Mouse (Mus musculus) midbrain, embryonic 14.5 days (tissue): Measurements from ENCODE around the gene Appbp2. TPM values are rescaled to one million over a fixed set of nuclear protein-coding genes. Genes with fewer than 3 reads are reported as not detected.
"Not testable (repeated sequence)": the region's sequence is repeated elsewhere in the genome, so short reads cannot be mapped to it uniquely, and the experiment has no call there.

Experiments used
- ATAC-seq: fragments of 200-750 bp; cut with Nextera tagmentation; 2 replicates; pipeline ENCODE4 v1.8.0; 2017; ENCODE audit warnings: moderate number of reproducible peaks, moderate library complexity; ENCODE audit not compliant: low FRiP score, low TSS enrichment
- DNase-seq: peaks from one replicate; pipeline ENCODE4 v3.0.0-alpha.2; 2015
- H3K27ac ChIP-seq: fragments of 300-500 bp; sonication (generic); replicated peaks from 2 replicates; pipeline ENCODE4 v1.5.1; 2014; ENCODE audit warnings: mild to moderate bottlenecking, low read depth, low read length, moderate library complexity
- H3K27me3 ChIP-seq: fragments of 300-500 bp; sonication (generic); 2 replicates; pipeline ENCODE4 v1.6.1; 2014; ENCODE audit warnings: low read length, control low read depth, mixed read lengths; ENCODE audit not compliant: control insufficient read depth, insufficient read depth
- H3K36me3 ChIP-seq: fragments of 300-500 bp; sonication (generic); 2 replicates; pipeline ENCODE4 v1.6.1; 2014; ENCODE audit warnings: low read length, control low read depth; ENCODE audit not compliant: control insufficient read depth, insufficient read depth
- H3K4me1 ChIP-seq: fragments of 300-500 bp; sonication (generic); 2 replicates; pipeline ENCODE4 v1.6.1; 2014; ENCODE audit warnings: mild to moderate bottlenecking, antibody characterized with exemption, low read length, control low read depth; ENCODE audit not compliant: control insufficient read depth, insufficient read depth
- H3K4me2 ChIP-seq: fragments of 300-500 bp; sonication (generic); 2 replicates; pipeline ENCODE4 v1.6.1; 2014; ENCODE audit warnings: mild to moderate bottlenecking, low read length, moderate library complexity
- H3K4me3 ChIP-seq: fragments of 300-500 bp; sonication (generic); replicated peaks from 2 replicates; pipeline ENCODE4 v1.5.1; 2014; ENCODE audit warnings: low read depth, low read length
- H3K9ac ChIP-seq: fragments of 300-500 bp; sonication (generic); replicated peaks from 2 replicates; pipeline ENCODE4 v1.6.1; 2014; ENCODE audit warnings: mild to moderate bottlenecking, low read length, moderate library complexity
- H3K9me3 ChIP-seq: fragments of 300-500 bp; sonication (generic); 2 replicates; pipeline ENCODE4 v1.6.1; 2016; ENCODE audit warnings: low read length, control low read depth, mixed read lengths; ENCODE audit not compliant: control insufficient read depth
- WGBS: fragments of 180-500 bp; shearing (Covaris S2); extraction: QIAGEN DNeasy Blood & Tissue Kit; methylation state at CpG from one replicate; pipeline ENCODE4 v1.1.7; 2014; 5-methylcytosine and 5-hydroxymethylcytosine counted together
- polyA plus RNA-seq: library from polyadenylated mRNA; unstranded; fragments of >200 nt; fragmentation: Nextera tagmentation; extraction: Ambion mirVana; gene quantifications from 2 replicates; pipeline ENCODE4 v1.2.1, GENCODE M21; 2014

Appbp2 gene
- polyA plus RNA-seq, 1 experiment from 2014 or later: 58.8 TPM

GRCm38 (mm10) chr11:85167503-85167902 lies 67.4 kb downstream of the Appbp2 start:
- Histone ChIP-seq H3K9me3 (no peaks in the 10 kb centered on the region), H3K27ac (no peak overlapping the region), H3K4me1 (no peaks in the 10 kb centered on the region), H3K36me3 (no peaks in the 10 kb centered on the region), H3K4me3 (no peak overlapping the region), H3K9ac (no peak overlapping the region), H3K4me2 (no peak overlapping the region), H3K27me3 (no peaks in the 10 kb centered on the region)
- DNase-seq: no peak
- no peak for ATAC-seq
- WGBS: 75% methylated on average over 1 of the region's 1 CpGs

GRCm38 (mm10) chr11:85164371-85164770 lies 70.6 kb downstream of the Appbp2 start:
- no peak for ATAC-seq
- Histone ChIP-seq H3K36me3 (no peaks in the 10 kb centered on the region), H3K9me3 (no peaks in the 10 kb centered on the region), H3K4me2 (no peak overlapping the region), H3K4me3 (no peak overlapping the region), H3K4me1 (no peaks in the 10 kb centered on the region), H3K9ac (no peak overlapping the region), H3K27me3 (no peaks in the 10 kb centered on the region), H3K27ac (no peak overlapping the region)
- no peak for DNase-seq

GRCm38 (mm10) chr11:85163014-85163413 lies 71.9 kb downstream of the Appbp2 start:
- H3K9ac ChIP-seq, H3K4me2 ChIP-seq, DNase-seq, H3K27me3 ChIP-seq, H3K9me3 ChIP-seq, H3K27ac ChIP-seq, ATAC-seq, H3K36me3 ChIP-seq, H3K4me1 ChIP-seq, H3K4me3 ChIP-seq: not testable (repeated sequence)
- WGBS: 86% methylated on average over 1 of the region's 1 CpGs

- no peak overlapping the region for H3K4me3 ChIP-seq
- DNase-seq (no peak), ATAC-seq (no peak)
- H3K27me3 ChIP-seq: no peaks in the 10 kb centered on the region
- 67% methylated on average over 2 of the region's 2 CpGs for WGBS
- H3K9ac ChIP-seq: no peak overlapping the region
- no peaks in the 10 kb centered on the region for H3K36me3 ChIP-seq
- no peak overlapping the region for H3K4me2 ChIP-seq
- H3K9me3 ChIP-seq: no peaks in the 10 kb centered on the region
- no peaks in the 10 kb centered on the region for H3K4me1 ChIP-seq
- H3K27ac ChIP-seq: no peak overlapping the region
These were observed 77.6 kb downstream of the Appbp2 start for GRCm38 (mm10) chr11:85157301-85157700.

GRCm38 (mm10) chr11:85152256-85152930 lies 82.5 kb downstream of the Appbp2 start:
- Histone ChIP-seq H3K36me3 (no peaks in the 10 kb centered on the region), H3K4me2 (no peak overlapping the region), H3K27me3 (no peaks in the 10 kb centered on the region), H3K9me3 (no peaks in the 10 kb centered on the region), H3K27ac (no peak overlapping the region), H3K4me1 (no peaks in the 10 kb centered on the region), H3K4me3 (no peak overlapping the region), H3K9ac (no peak overlapping the region)
- WGBS: 89% methylated on average over 2 of the region's 2 CpGs
- ATAC-seq (no peak), DNase-seq (no peak)

GRCm38 (mm10) chr11:85139581-85140540 lies 95.1 kb downstream of the Appbp2 start, which contains the start of gene Usp32:
Usp32 (minus strand) TSS chr11:85140161.
- peak; percentile 99 for DNase-seq

GRCm38 (mm10) chr11:85138776-85139474 lies 96.0 kb downstream of the Appbp2 start:
- ATAC-seq (no peak), DNase-seq (peak; percentile 59)
- H3K4me3 ChIP-seq: peak overlapping the region; percentile 85
- H3K36me3 ChIP-seq: no peaks in the 10 kb centered on the region
- WGBS: under 1% methylated on average over 17 of the region's 17 CpGs
- no peaks in the 10 kb centered on the region for H3K9me3 ChIP-seq
- H3K4me1 ChIP-seq: peaks cover 13% of the 10 kb centered on the region
- H3K4me2 ChIP-seq: peak overlapping the region; percentile 75
- peak overlapping the region; percentile 92 for H3K27ac ChIP-seq
- H3K9ac ChIP-seq: peak overlapping the region; percentile 84
- H3K27me3 ChIP-seq: no peaks in the 10 kb centered on the region

More at GRCm38 (mm10) chr11:85139581-85140540, 95.1 kb downstream of the Appbp2 start, which contains the start of gene Usp32:
- peak within 1 kb of the TSS; percentile 92 for H3K27ac ChIP-seq
- H3K9me3 ChIP-seq: no peaks in the 10 kb centered on the region
- peaks cover 13% of the 10 kb centered on the region for H3K4me1 ChIP-seq
- no peaks in the 10 kb centered on the region for H3K36me3 ChIP-seq
- H3K9ac ChIP-seq: peak within 1 kb of the TSS; percentile 84
- under 1% methylated on average over 90 of the region's 94 CpGs for WGBS
- peak within 1 kb of the TSS; percentile 75 for H3K4me2 ChIP-seq
- H3K4me3 ChIP-seq: peak within 1 kb of the TSS; percentile 85
- peak; percentile 98 for ATAC-seq
- H3K27me3 ChIP-seq: no peaks in the 10 kb centered on the region
